Mouse (Mus musculus) gastrocnemius, postnatal 25 days (tissue): ENCODE data around the gene Mettl16. TPM values are rescaled to one million over a fixed set of nuclear protein-coding genes. Genes with fewer than 3 reads are reported as not detected.

ENCODE experiments used
- DNase-seq: peaks from one replicate; pipeline ENCODE4 v3.0.0; 2022
- microRNA-seq, 2 experiments: library from miRNA; unstranded; fragments of <30 nt; microRNA quantifications; one replicate each; pipeline ENCODE4 v1.2.0; 2021; ENCODE audit warnings: borderline replicate concordance in 2 of 2
- total RNA-seq, 2 experiments: library from RNA; stranded (reverse); gene quantifications; 1 replicate in 1 of 2; 2 replicates in 1 of 2; pipeline ENCODE4 v1.2.3; 2021

The Mettl16 gene
- total RNA-seq, 2 experiments from 2014 or later = 8.4 to 10.9 TPM

DNA sequence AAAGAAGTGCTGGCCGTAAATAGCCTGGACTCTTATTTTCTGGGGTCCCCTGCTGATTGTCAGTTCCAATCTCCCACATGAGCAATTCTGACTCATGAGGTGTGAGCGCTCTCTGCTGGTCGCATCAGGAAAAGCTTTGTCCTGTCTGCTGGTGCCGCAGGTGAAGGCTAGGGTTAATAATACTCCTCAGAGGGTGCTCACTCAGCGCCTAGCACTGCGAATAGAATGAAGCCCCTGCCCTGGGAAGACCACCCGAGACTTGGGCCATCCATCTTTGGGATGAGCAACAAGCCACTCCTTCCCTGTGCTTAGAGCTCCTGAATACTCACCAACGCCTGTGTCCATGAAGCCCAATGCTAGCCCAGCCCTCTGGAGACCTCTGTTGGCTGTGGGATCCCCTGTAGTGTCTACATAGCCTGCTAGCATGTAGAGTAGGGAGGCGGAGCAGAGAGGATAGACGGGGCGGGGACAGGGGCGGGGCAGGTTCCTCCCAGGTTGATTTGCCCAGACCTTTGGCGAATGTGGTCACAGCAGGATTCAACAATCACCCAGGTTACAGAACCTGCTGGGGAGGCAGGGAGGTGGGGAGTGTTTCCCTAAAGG is 77.4 kb downstream of the Mettl16 start:
- no peak for DNase-seq

DNA sequence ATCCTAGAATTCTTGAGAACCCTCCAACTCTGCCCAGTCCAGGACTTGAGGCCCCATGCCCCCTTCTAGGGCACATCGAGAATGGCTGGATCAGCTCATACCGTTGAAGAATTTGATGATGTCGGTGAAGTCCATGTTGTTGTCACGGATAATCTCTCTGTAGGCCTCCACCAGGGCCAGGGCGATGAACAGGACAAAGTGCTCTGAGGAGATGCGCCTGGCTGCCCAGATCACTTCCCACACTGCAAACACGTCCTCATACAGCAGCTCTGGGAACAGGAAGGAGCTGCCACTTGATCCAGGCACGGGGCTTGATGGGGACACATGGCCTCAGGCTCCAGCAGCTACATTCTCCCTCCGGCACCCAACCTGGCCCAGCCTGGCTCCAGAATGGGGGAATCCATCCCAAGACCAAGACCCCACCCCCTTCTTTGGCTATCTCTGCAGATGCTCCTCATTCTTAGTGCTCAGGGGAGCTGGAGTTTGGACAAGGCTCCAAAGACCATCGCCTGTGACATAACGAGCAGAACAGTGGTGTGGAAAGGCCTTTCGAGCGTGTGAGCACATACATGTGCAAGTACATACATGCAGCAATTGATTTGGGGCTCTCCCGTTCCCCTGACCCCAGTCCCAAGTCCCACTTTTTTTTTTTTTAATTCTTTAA is 80.5 kb downstream of the Mettl16 start:
- no peak for DNase-seq

DNA sequence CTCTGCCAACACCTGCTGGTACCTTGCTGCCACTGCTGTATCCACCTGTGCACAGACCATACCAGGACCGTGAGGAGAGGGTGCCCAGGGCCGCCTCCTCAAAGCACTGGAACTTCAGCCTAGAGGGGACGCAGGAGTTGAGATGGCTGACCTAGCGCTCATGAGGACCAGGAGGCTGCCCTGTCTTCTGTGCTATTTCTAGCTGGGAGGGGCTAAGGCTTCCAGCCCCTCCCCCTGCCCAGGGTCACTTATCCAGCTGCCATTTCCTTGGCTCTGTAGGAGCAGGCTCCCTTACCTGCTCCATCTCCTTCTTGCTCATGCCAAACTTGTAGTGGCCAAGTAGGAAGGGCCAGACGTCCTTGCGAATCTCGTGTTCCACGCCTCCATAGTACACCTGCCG is 87.1 kb downstream of the Mettl16 start:
- DNase-seq = no peak

DNA sequence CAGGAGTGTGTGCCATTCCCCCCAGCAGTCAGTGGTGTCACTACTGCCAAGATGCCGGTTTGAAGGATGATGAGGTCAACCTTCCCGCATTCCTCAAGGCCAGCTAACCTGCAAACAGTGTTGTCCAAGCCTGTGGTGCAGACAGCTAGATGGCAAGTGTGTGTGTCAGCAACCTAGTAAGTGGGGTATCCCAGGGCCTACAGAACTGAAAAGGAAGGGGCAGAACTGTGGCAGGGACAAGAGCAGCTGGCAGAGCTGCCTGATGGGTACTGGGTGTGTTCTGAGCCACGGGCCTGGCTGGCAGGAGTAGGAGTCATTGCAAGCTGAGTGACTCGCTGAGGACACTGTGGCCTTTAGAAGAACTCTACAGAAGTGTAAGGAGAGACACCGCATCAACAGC is 91.5 kb downstream of the Mettl16 start:
- no peak for DNase-seq

DNA sequence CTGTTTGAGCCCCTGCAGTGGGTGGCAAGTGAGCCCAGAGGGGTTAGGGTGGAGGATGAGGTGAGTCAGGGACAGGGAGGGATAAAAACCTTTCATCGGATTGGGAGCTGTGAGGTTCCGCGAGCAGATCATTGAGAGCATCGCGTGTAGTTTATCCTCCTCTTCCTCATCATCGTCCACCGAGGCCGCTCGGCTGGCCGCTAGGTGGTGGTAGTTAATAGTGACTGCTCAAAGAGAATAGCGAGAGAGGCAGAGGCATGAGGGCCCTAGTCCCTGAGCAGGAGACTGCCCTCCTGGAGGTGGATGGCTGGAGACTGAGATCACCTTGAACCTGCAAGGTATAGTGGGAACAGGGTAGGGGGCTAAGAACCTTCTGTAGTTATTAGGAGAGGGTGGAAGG is 92.8 kb downstream of the Mettl16 start:
- no peak for DNase-seq

DNA sequence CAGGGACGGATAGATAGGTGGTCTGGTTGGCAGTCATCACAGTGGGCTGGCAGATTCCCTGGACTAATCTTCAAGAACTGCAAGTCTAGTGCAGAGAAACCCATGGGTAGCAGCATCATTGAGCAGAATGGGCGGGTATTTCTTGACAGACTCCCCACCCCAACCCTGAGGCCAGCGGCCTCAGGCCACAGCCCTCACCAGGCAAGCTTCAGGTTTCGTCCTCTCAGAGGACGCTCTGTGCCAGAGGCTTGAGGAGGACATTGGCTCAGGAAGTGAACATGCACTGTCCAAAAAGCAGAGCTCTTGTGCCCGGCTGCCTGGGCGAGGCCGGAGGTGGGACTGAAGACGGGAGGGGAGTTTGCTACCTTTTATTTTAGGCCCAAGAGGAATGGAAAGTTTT is 93.8 kb downstream of the Mettl16 start:
- peak; percentile 62 for DNase-seq

DNA sequence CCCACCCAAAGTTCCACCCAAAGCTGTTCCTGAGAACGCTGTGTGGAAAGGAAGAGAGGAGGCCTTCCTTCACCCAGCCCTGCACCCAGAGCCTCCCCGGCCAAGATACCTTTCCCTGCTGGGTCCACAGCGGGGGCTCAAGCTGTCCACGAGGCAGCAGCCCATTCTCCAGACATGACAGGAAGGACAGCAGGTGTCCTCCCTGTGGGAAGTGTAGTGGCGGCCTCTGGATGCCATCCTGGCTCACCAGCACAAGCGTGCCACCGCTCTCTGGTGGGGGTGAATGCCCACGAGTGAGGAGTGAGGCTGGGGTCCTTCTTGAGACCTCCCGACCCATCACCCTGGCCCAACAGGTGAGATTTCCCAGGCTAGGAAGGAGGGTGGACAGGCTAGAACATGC is 94.6 kb downstream of the Mettl16 start:
- DNase-seq = no peak

DNA sequence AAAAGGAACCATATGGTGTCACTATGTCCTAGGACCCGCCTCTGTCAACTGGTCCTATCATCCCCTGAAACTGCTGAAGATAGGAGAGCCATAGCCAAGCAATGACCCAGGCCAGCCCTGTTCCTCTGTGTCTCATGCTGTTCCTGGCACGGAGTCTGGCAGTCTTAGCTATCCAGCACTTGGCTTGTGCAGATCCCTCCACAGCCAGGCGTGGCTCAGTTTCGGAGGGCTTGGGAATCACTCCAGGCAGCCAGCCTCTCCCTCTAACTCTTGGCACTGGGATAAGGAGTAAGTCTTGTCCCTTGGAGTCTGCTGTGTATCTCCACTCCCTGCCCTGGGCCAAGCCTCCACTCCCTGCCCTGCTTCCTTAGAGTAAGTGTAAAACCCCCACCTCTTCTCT is 96.0 kb downstream of the Mettl16 start:
- peak; percentile 95 for DNase-seq

DNA sequence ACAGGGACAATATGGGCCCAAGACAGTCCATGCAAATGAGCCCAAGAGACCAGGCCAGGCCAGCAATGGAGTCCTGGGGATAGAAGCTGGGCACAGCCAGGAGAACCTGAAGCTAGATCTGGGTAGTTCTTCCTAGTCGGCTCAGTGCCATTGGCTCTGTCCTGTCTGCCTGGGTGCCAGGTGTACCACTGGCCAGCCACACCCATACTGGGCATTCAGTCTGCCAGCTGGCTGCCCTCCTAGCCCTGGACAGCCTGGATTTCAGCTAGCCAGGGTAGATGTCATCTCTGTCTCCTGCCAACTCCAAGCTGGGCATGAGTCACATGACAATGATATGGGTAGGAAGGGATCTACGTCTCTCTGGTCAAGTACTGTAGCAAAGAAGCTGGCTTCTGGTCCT is 96.6 kb downstream of the Mettl16 start:
- peak; percentile 93 for DNase-seq

DNA sequence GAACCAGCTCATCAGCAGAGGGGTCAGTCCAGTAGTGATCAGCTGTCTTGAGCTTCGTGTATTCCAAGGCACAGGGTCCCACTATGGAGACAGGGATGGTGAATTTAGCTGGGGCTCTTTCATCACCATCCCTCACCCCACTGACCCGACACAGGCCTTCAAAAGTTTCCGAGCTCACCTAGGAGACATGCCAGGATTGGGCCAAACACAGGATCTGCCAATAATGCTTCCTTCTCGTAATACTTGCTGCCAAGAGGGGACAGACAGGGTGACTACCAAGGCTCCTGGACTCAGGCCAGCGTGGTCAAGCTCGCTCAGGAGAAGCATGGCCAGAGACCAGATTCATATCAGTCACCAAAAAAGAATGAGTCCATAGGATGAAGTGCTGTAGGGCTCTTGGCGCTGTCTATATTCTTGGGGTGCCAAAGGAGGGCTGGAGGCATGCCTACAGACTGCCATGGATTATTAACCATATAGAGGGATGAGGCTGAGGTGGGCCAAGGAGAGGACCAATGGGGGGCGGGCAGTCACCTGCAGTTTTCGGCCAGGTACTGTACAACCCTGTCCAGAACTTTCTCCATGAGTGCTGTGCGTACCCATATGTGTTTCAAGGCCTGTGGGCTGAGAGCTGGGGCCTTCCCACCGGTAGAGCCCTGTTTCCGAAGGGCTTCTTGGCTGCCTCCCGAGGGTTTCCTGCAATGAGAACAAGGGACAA is 97.6 kb downstream of the Mettl16 start:
- no peak for DNase-seq

DNA sequence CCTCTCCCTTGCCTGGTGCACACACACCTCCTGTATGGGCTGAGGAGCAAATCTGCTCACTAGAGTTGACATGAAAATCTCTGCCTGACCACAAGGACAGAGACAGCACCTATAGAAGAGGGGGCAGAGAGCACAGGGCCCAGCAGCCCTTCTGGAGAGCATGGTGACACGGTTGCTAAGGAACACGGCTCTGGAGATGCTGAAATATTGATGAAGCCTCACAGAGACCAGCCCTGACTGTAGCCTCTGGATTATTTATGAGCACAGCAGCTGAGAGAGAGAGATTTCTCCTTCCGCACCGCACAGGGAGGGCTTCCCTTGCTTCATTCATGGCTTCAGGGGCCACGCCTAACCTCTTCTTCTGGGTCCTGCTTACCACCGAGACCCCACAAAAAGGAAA is 99.0 kb downstream of the Mettl16 start:
- DNase-seq = no peak

DNA sequence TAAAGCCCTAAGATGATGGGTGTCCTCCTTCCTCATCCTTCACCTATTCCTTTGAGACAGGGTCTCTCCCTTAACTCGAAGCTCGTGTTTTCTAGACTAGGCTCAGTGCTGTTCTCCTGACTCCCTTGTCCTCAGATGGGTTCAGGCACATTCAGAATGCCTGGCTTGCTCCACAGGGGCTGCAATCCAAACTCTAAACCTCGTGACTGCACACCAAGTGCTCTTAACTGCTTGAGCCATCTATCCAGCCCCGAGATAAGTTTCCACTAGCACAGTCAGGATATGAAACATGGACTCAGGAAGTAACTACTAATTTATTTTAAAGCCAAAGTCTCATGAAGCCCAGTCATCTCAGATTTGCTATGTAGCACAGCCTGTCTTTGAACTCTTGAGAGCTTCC is 99.9 kb downstream of the Mettl16 start:
- DNase-seq = peak; percentile 72

DNA sequence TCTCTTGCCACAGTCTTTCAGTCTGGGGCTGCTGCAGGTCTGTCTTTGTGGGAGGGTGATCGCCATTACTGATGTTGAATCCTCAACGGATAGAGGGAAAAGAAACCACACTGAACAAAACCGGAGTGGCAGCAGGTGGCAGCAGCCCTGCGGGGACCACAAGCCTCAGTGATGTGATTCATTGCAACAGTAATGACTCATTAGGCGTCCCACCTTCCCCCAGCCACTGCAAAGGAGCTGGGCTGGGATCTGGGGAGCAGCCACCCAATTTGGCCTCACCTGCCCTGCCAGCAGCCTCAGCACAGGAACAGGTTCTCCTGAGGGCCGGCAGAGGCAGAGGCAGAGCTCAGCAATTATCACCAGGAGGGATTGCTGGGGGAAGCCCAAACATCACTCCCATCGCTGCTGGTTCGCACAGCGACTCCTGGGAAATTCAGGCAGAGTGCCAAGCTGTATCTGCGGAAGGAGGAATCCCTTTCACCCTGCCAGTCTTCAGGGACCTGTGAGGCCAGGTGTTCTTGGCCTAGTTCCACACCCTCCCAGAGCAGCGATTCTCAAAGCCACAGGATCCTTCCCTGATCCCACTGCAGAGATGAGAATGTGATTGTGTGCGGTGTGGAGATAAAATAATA is 100.5 kb downstream of the Mettl16 start:
- no peak for DNase-seq

DNA sequence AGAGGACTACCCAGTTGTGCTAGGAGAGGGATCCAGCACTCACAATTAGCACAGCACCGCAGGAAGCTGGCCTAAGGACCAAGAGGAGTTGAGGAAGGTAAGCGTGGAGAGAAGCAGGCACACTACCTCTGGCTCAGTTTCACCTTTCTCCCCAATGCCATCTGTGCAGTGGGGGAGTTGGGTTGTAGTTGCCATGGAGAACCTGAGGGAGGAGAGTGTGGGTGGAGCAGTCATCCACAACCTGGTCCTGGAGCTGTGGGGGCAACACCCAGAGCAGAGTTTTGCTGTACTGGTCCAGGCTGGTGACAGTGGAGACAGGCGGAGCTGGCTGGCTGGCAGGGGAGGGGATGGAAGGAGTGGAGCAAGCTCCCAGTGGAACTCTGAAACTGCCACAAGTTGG is 104.0 kb downstream of the Mettl16 start:
- DNase-seq = no peak

DNA sequence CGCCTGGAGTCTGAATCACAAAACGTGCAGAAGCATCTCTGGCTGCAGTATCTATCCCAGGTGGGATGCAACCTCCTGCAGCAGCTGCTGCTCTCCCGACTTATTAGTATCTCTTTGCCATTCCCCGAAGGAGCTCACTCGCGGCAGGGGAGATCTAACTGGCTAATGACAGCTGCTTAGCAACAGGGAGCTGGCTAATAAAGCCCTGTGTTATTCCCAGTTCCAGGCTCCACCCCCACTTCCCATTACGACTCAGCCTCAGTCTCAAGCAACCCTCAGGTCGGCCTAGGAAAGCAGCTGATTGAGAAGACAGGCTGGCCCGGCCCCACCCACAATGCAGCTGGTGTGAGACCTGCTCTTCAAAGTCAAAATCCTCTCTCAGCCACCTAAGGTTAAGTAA is 106.2 kb downstream of the Mettl16 start:
- DNase-seq = peak; percentile 60

Small RNAs within 50 kb of the gene (microRNA-seq; reads per million reads assigned to microRNA genes)
- gene Mir6926 = 0 reads per million in 2 experiments

Other genes with a start within 250 kb of the Mettl16 start
- gene Rap1gap2, start 159.9 kb upstream of the Mettl16 start, total RNA-seq = 10 to 100 TPM in 1 of 2 experiments, 1 to 10 TPM in 1; 6.2 to 10.7 TPM
- gene Ccdc92b, start 151.2 kb upstream of the Mettl16 start, total RNA-seq = under 1 TPM; 0.11 to 0.13 TPM
- 100 to 1,000 TPM in 1 of 2 experiments, 10 to 100 TPM in 1; 94.5 to 102 TPM for gene Cluh, start 121.3 kb upstream of the Mettl16 start, total RNA-seq
- 100 to 1,000 TPM in 1 of 2 experiments, 10 to 100 TPM in 1; 96.4 to 101 TPM for gene Pafah1b1, start 46.2 kb upstream of the Mettl16 start, total RNA-seq
- 1 to 10 TPM; 5.3 to 5.6 TPM for gene Mnt, start 60.1 kb downstream of the Mettl16 start, total RNA-seq
- 1 to 10 TPM; 1.4 to 2.0 TPM for gene Sgsm2, start 126.2 kb downstream of the Mettl16 start, total RNA-seq
- 10 to 100 TPM; 19.0 to 22.7 TPM for gene Tsr1, start 127.2 kb downstream of the Mettl16 start, total RNA-seq
- gene Smg6, start 155.0 kb downstream of the Mettl16 start, total RNA-seq = 10 to 100 TPM in 1 of 2 experiments, 1 to 10 TPM in 1; 9.4 to 10.1 TPM
- gene Srr, start 155.1 kb downstream of the Mettl16 start, total RNA-seq = 10 to 100 TPM; 20.1 to 21.9 TPM